Comparison of ENCODE assay signal across 31 mouse cellular contexts in genomic region chr3:101309626-101310025, GRCm38 (mm10). TPM values are rescaled to one million over a fixed set of nuclear protein-coding genes. Genes with fewer than 3 reads are reported as not detected.
DNase-seq lines count a peak whose midpoint lies in the region; ATAC-seq and TF ChIP-seq lines count a peak whose summit lies in the region.
"Had no signal": no experiment of that assay in that cellular context is flagged by ENCODE, and none has a peak within 500 bp of the region (broad histone marks: within the 10 kb centered on the region; RNA-seq: fewer than 3 reads in every experiment).

No protein-coding gene starts in this region.

- no peaks in the 10 kb centered on the region for H3K27me3 ChIP-seq in lung, embryonic 14.5 days (ENCODE audit: insufficient read depth, low read length)
- no peaks in the 10 kb centered on the region for H3K27me3 ChIP-seq in myocyte (ENCODE audit: control insufficient read depth, insufficient read depth, insufficient read length)
- H3K27me3 ChIP-seq: hindbrain, embryonic 13.5 days; limb, embryonic 12.5 days; neural tube, embryonic 13.5 days; stomach, embryonic 15.5 days had no signal

- TF ChIP-seq POLR2A in myocyte (IDR thresholded peaks at IDR 0.05; ENCODE audit: insufficient read length, low read depth) = no peak

- no peaks in the 10 kb centered on the region for H3K79me2 ChIP-seq in myocyte (ENCODE audit: control insufficient read depth, insufficient read depth)

- H3K4me2 ChIP-seq in lung, embryonic 14.5 days = no peak overlapping the region
- H3K4me2 ChIP-seq in myocyte (ENCODE audit: low read depth) = no peak overlapping the region
- H3K4me2 ChIP-seq: heart, embryonic 11.5 days; hindbrain, embryonic 13.5 days; limb, embryonic 12.5 days; liver, embryonic 13.5 days; neural tube, embryonic 13.5 days; stomach, embryonic 15.5 days had no signal

- H3K27ac ChIP-seq in lung, embryonic 14.5 days (ENCODE audit: low read depth) = no peak overlapping the region
- H3K27ac ChIP-seq: forebrain, embryonic 10.5 days; hindbrain, embryonic 13.5 days; limb, embryonic 12.5 days; liver, embryonic 13.5 days; neural tube, embryonic 13.5 days; stomach, embryonic 15.5 days had no signal

- no peaks in the 10 kb centered on the region for H3K9me3 ChIP-seq in lung, embryonic 14.5 days (ENCODE audit: low read depth, low read length)
- H3K9me3 ChIP-seq: forebrain, embryonic 10.5 days; G1E; hindbrain, embryonic 13.5 days; limb, embryonic 12.5 days; liver, embryonic 13.5 days; neural tube, embryonic 13.5 days; stomach, embryonic 15.5 days had no signal

- ATAC-seq in lung, embryonic 14.5 days (ENCODE audit: insufficient read depth) = no peak
- ATAC-seq: forebrain, postnatal 0 days; intestine, postnatal 0 days had no signal

- peak; percentile 33 for DNase-seq in gastrocnemius, adult 18-20 months (ENCODE audit: low spot score)
- DNase-seq in gastrocnemius, postnatal 36 days = no peak
- peak; percentile 51 for DNase-seq in lung, embryonic 14.5 days
- no peak for DNase-seq in lung, postnatal 4 days
- DNase-seq in MN1 (ENCODE audit: low spot score) = peak; percentile 56
- DNase-seq in urinary bladder, postnatal 25 days (ENCODE audit: low spot score) = no peak
- DNase-seq: adrenal gland, postnatal 25 days; B cell, adult 2 months; cerebellum, adult 18-20 months; cerebellum, postnatal 14 days; forebrain, postnatal 0 days; gastrocnemius, postnatal 25 days; heart, postnatal 36 days; kidney, adult 9 months; kidney, postnatal 10 days; layer of hippocampus, postnatal 36 days; liver, embryonic 13.5 days; lung, adult 18-20 months; lung, postnatal 10 days; midbrain, embryonic 14.5 days; right cerebral cortex, postnatal 25 days had no signal

- no peak overlapping the region for H3K9ac ChIP-seq in lung, embryonic 14.5 days
- H3K9ac ChIP-seq: forebrain, postnatal 0 days; hindbrain, embryonic 13.5 days; limb, embryonic 12.5 days; liver, embryonic 13.5 days; neural tube, embryonic 13.5 days; stomach, embryonic 15.5 days had no signal

- no peak overlapping the region for H3ac ChIP-seq in myocyte (ENCODE audit: control insufficient read depth, insufficient read length)

- 55% methylated on average over 3 of the region's 3 CpGs for WGBS in lung, embryonic 14.5 days

- H3K36me3 ChIP-seq in lung, embryonic 14.5 days (ENCODE audit: insufficient read depth) = no peaks in the 10 kb centered on the region
- H3K36me3 ChIP-seq in myocyte (ENCODE audit: control insufficient read depth, insufficient read depth) = no peaks in the 10 kb centered on the region
- H3K36me3 ChIP-seq: forebrain, embryonic 10.5 days; G1E; hindbrain, embryonic 13.5 days; limb, embryonic 12.5 days; liver, embryonic 13.5 days; neural tube, embryonic 13.5 days; stomach, embryonic 15.5 days had no signal

- intact Hi-C loops in gastrocnemius, postnatal 36 days (cut with DNase I) = loop anchor here (10.0 kb wide), 1 partner anchor 505 kb away; no protein-coding TSS in a partner anchor

- TF ChIP-seq CTCF in lung, embryonic 14.5 days (IDR thresholded peaks at IDR 0.05; ENCODE audit: low read depth) = no peak

- no peak overlapping the region for H3K4me3 ChIP-seq in lung, embryonic 14.5 days (ENCODE audit: low read depth, low read length)
- no peak overlapping the region for H3K4me3 ChIP-seq in myocyte
- H3K4me3 ChIP-seq: forebrain, embryonic 10.5 days; hindbrain, embryonic 13.5 days; limb, embryonic 12.5 days; liver, embryonic 13.5 days; neural tube, embryonic 13.5 days; stomach, embryonic 15.5 days had no signal

- no peaks in the 10 kb centered on the region for H3K4me1 ChIP-seq in lung, embryonic 14.5 days (ENCODE audit: insufficient read depth)
- H3K4me1 ChIP-seq: stomach, embryonic 15.5 days had no signal

TF ChIP-seq in myocyte, 11 proteins besides CTCF, POLR2A, EP300 and RAD21:
- TF ChIP-seq MYOD1 (IDR thresholded peaks at IDR 0.05; ENCODE audit: control insufficient read depth in 1 of 3, insufficient read length in 2 of 3, low read depth in 2 of 3) = peak in 2 of 3 experiments; percentile 39 to 41
- TF ChIP-seq CEBPB (IDR thresholded peaks at IDR 0.05; ENCODE audit: insufficient read depth, poor library complexity, severe bottlenecking) = peak; percentile 67; the same call in 1 of the 2 replicates
- TF ChIP-seq TCF12 (IDR thresholded peaks at IDR 0.05; ENCODE audit: insufficient read depth, poor library complexity, severe bottlenecking) = peak; percentile 18
- no peak for TF ChIP-seq MAX (IDR thresholded peaks at IDR 0.05; ENCODE audit: low read depth)
TF ChIP-seq in myocyte: peak in this region for 3.

RNA-seq across cellular contexts. Expression of gene Cd2, which starts 21.9 kb away (rescaled TPM):
- total RNA-seq in gastrocnemius, adult 18-20 months (2021) = not detected
- under 1 TPM; 0.38 to 0.39 TPM for total RNA-seq in gastrocnemius, postnatal 36 days (2021)
- polyA plus RNA-seq in lung, embryonic 14.5 days (2014; fragmentation: Nextera tagmentation; extraction: Ambion mirVana) = 0.42 TPM in 1 of 2 replicates, not detected in the other
- not detected for polyA plus RNA-seq in myocyte (2012; fragmentation: generic; extraction: Trizol)
- total RNA-seq: forebrain, postnatal 0 days; layer of hippocampus, postnatal 36 days had no signal
- polyA plus RNA-seq: embryonic facial prominence, embryonic 11.5 days; forebrain, embryonic 10.5 days; G1E; hindbrain, embryonic 13.5 days; intestine, postnatal 0 days; limb, embryonic 12.5 days; liver, embryonic 13.5 days; midbrain, embryonic 14.5 days had no signal

Comparison
In these comparisons a context has a peak if more than half of its experiments do, and no peak if none do; other contexts are left out.
1. DNase-seq: peak in gastrocnemius, adult 18-20 months (single experiment), lung, embryonic 14.5 days (single experiment) and MN1 (single experiment); none in gastrocnemius, postnatal 36 days (0 of 2), lung, postnatal 4 days (0 of 2) and urinary bladder, postnatal 25 days (single experiment).